Mouse (Mus musculus): Measurements from ENCODE around the gene Rpl29. TPM values are rescaled to one million over a fixed set of nuclear protein-coding genes. Genes with fewer than 3 reads are reported as not detected.

The Rpl29 gene
- polyA plus RNA-seq, 1 experiment, result 3.8 TPM

DNA sequence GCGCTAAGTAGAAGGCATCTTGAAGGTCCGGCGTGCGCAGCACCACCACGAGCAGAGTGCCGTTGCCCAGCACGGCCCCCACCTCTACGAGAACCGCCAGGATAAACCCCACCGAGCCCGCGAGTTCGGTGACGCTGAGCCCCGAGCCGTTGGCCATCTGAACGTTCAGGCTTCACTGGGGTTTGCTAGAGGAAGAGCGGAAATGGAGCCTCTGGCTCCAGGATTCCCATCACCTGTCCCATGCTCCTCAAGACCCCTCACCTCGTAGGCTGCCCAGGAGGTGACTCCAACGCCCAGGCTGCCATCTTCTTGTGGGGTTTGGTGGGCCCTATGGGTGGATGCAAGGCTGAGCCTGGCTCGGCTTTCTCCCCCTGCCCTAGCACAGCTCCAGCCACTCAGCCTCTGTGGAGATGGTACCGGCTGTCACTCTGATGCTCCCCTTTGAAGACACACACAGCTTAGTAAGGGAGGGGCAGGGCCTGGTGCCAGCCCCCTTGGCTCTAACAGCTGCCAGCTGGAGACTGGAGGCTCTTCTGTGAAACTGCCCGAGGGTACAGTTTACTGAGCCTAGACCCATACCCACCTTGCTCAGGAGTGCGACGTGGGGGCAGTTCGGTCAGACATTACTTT is 36.4 kb downstream of the Rpl29 start, which contains the start of gene Gpr62:
Gpr62 (minus strand) TSS at position 368 of the 630 bp plus-strand sequence.
- Histone ChIP-seq H3K36me3 (ENCODE audit: control insufficient read depth) (no peaks in the 10 kb centered on the region; the same call in 1 of the 2 replicates), H3K9me3 (ENCODE audit: control insufficient read depth, low read length) (no peaks in the 10 kb centered on the region; the same call in 1 of the 2 replicates), H3K27me3 (ENCODE audit: control insufficient read depth) (peaks cover 33% of the 10 kb centered on the region), H3K4me3 (replicated peaks) (peak within 1 kb of the TSS; percentile 27), H3K4me1 (ENCODE audit: control insufficient read depth) (peaks cover 5% of the 10 kb centered on the region)
- TF ChIP-seq GATA1 (IDR thresholded peaks at IDR 0.05; ENCODE audit: low read length), result no peak
- TF ChIP-seq TAL1 (IDR thresholded peaks at IDR 0.05; ENCODE audit: low read length), result no peak

- Histone ChIP-seq H3K4me1 (ENCODE audit: control insufficient read depth) (peaks cover 5% of the 10 kb centered on the region), H3K9me3 (ENCODE audit: control insufficient read depth, low read length) (no peaks in the 10 kb centered on the region; the same call in 1 of the 2 replicates), H3K4me3 (replicated peaks) (no peak overlapping the region), H3K36me3 (ENCODE audit: control insufficient read depth) (no peaks in the 10 kb centered on the region; the same call in 1 of the 2 replicates), H3K27me3 (ENCODE audit: control insufficient read depth) (peaks cover 33% of the 10 kb centered on the region)
- TF ChIP-seq TAL1 (IDR thresholded peaks at IDR 0.05; ENCODE audit: low read length) (no peak), GATA1 (IDR thresholded peaks at IDR 0.05; ENCODE audit: low read length) (no peak)
These were observed 37.5 kb downstream of the Rpl29 start for GRCm38 (mm10) chr9:106466721-106467120.

- peaks cover 5% of the 10 kb centered on the region for H3K4me1 ChIP-seq (ENCODE audit: control insufficient read depth)
- H3K36me3 ChIP-seq (ENCODE audit: control insufficient read depth), result no peaks in the 10 kb centered on the region; the same call in 1 of the 2 replicates
- no peak overlapping the region for H3K4me3 ChIP-seq (replicated peaks)
- H3K9me3 ChIP-seq (ENCODE audit: control insufficient read depth, low read length), result no peaks in the 10 kb centered on the region; the same call in 1 of the 2 replicates
- TF ChIP-seq GATA1 (IDR thresholded peaks at IDR 0.05; ENCODE audit: low read length), result no peak
- TF ChIP-seq TAL1 (IDR thresholded peaks at IDR 0.05; ENCODE audit: low read length), result no peak
- peaks cover 33% of the 10 kb centered on the region for H3K27me3 ChIP-seq (ENCODE audit: control insufficient read depth)
These were observed 38.5 kb downstream of the Rpl29 start for GRCm38 (mm10) chr9:106467746-106468145.

DNA sequence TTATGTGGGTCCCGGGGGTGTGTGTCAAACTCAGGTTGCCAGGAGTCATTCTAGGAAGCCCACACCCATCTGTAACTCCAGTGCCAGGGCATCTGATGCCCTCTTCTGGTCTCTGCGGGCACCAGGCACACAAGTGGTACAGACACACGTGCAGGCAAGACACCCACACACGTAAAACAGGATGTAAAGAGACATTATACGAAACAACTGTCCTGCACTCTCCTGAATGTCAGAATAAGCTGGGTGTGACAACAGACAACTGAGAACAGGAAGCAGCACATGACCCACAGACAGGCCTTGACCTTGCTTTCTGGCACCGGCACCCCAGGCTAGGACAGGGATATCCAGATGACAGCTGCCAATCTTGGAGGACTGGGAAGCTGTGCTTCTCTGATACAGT is 40.1 kb downstream of the Rpl29 start:
- H3K4me1 ChIP-seq (ENCODE audit: control insufficient read depth), result peaks cover 10% of the 10 kb centered on the region
- H3K4me3 ChIP-seq (replicated peaks), result no peak overlapping the region
- H3K9me3 ChIP-seq (ENCODE audit: control insufficient read depth, low read length), result no peaks in the 10 kb centered on the region; the same call in 1 of the 2 replicates
- peaks cover 21% of the 10 kb centered on the region for H3K27me3 ChIP-seq (ENCODE audit: control insufficient read depth)
- TF ChIP-seq GATA1 (IDR thresholded peaks at IDR 0.05; ENCODE audit: low read length) (no peak), TAL1 (IDR thresholded peaks at IDR 0.05; ENCODE audit: low read length) (no peak)
- H3K36me3 ChIP-seq (ENCODE audit: control insufficient read depth), result no peaks in the 10 kb centered on the region

GRCm38 (mm10) chr9:106469776-106470175 is 40.5 kb downstream of the Rpl29 start:
- Histone ChIP-seq H3K27me3 (ENCODE audit: control insufficient read depth) (peaks cover 16% of the 10 kb centered on the region), H3K4me1 (ENCODE audit: control insufficient read depth) (peaks cover 13% of the 10 kb centered on the region), H3K9me3 (ENCODE audit: control insufficient read depth, low read length) (no peaks in the 10 kb centered on the region; the same call in 1 of the 2 replicates), H3K4me3 (replicated peaks) (no peak overlapping the region), H3K36me3 (ENCODE audit: control insufficient read depth) (no peaks in the 10 kb centered on the region)
- TF ChIP-seq GATA1 (IDR thresholded peaks at IDR 0.05; ENCODE audit: low read length), result no peak
- no peak for TF ChIP-seq TAL1 (IDR thresholded peaks at IDR 0.05; ENCODE audit: low read length)

DNA sequence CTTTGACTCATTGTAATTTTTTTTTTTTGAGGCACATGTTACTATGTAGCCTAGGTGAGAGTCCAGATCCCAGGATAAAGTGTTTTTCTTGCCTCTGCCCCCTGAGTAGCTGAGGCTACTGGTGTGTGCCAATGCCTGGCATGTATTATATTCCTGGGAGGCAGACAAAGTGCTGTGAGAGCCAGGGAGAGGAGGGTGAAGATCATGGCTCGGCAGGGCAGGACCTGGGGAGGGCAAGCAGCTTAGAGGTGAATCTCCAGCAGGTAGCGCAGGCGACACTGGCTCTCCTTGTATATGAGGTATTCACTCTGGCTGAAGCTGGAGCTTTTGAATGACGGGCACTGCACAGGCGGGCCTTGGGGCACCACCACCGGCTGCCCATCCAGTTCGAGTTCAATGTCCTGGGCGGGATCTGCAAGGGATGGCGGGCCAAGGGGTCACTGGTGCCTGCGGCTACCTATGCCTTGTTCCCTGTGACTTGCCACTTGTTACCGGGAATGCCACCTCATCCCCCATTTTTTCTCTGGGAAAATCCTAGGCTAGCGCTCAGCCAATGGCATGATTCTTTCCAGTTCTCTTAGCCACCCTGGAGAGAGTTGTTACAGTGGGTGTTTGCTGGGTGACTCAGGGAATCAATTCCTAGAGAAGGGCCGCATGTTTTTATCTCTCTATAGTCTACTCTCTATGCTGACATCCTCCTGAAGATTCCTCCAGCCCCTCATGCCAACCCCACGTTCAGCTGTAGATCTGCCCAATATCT is 41.9 kb downstream of the Rpl29 start:
- H3K4me1 ChIP-seq (ENCODE audit: control insufficient read depth), result peaks cover 22% of the 10 kb centered on the region
- TF ChIP-seq TAL1 (IDR thresholded peaks at IDR 0.05; ENCODE audit: low read length), result no peak
- TF ChIP-seq GATA1 (IDR thresholded peaks at IDR 0.05; ENCODE audit: low read length), result no peak

DNA sequence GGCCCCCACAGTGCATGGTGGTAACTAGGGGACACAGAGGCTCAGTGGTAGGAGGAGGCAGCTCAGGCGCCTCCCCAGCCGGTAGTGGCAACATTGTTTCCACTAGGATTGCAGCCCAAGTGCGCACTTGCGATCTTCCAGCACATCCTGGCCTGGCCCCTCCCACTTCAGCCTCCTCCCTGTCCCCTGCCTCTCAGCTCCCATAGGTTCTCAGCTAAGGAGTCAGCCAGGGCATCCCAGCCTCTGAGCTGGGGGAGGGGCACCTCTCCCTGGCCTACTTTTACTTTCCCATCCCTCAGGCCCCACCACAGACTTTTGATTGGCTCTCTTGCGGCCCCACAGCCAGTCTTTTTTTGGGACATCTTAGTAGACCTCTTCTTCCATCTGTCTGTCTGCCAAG is 42.6 kb downstream of the Rpl29 start:
- no peak overlapping the region for H3K4me3 ChIP-seq (replicated peaks)
- no peak for TF ChIP-seq GATA1 (IDR thresholded peaks at IDR 0.05; ENCODE audit: low read length)
- TF ChIP-seq TAL1 (IDR thresholded peaks at IDR 0.05; ENCODE audit: low read length), result no peak
- H3K4me1 ChIP-seq (ENCODE audit: control insufficient read depth), result peaks cover 29% of the 10 kb centered on the region
- no peaks in the 10 kb centered on the region for H3K9me3 ChIP-seq (ENCODE audit: control insufficient read depth, low read length)
- H3K36me3 ChIP-seq (ENCODE audit: control insufficient read depth), result no peaks in the 10 kb centered on the region
- no peaks in the 10 kb centered on the region for H3K27me3 ChIP-seq (ENCODE audit: control insufficient read depth)

More for the DNA sequence above, 41.9 kb downstream of the Rpl29 start:
- H3K27me3 ChIP-seq (ENCODE audit: control insufficient read depth), result peaks cover 2% of the 10 kb centered on the region
- H3K36me3 ChIP-seq (ENCODE audit: control insufficient read depth), result no peaks in the 10 kb centered on the region
- H3K4me3 ChIP-seq (replicated peaks), result no peak overlapping the region
- H3K9me3 ChIP-seq (ENCODE audit: control insufficient read depth, low read length), result no peaks in the 10 kb centered on the region

GRCm38 (mm10) chr9:106472321-106472720 is 43.1 kb downstream of the Rpl29 start:
- TF ChIP-seq TAL1 (IDR thresholded peaks at IDR 0.05; ENCODE audit: low read length) (no peak), GATA1 (IDR thresholded peaks at IDR 0.05; ENCODE audit: low read length) (no peak)
- peaks cover 34% of the 10 kb centered on the region for H3K4me1 ChIP-seq (ENCODE audit: control insufficient read depth)

GRCm38 (mm10) chr9:106473081-106473752 is 44.0 kb downstream of the Rpl29 start:
- Histone ChIP-seq H3K9me3 (ENCODE audit: control insufficient read depth, low read length) (no peaks in the 10 kb centered on the region), H3K36me3 (ENCODE audit: control insufficient read depth) (no peaks in the 10 kb centered on the region), H3K4me1 (ENCODE audit: control insufficient read depth) (peaks cover 42% of the 10 kb centered on the region), H3K27me3 (ENCODE audit: control insufficient read depth) (no peaks in the 10 kb centered on the region), H3K4me3 (replicated peaks) (no peak overlapping the region)
- TF ChIP-seq TAL1 (IDR thresholded peaks at IDR 0.05; ENCODE audit: low read length) (no peak), GATA1 (IDR thresholded peaks at IDR 0.05; ENCODE audit: low read length) (no peak)

More at GRCm38 (mm10) chr9:106472321-106472720, 43.1 kb downstream of the Rpl29 start:
- no peaks in the 10 kb centered on the region for H3K36me3 ChIP-seq (ENCODE audit: control insufficient read depth)
- H3K4me3 ChIP-seq (replicated peaks), result no peak overlapping the region
- H3K9me3 ChIP-seq (ENCODE audit: control insufficient read depth, low read length), result no peaks in the 10 kb centered on the region
- no peaks in the 10 kb centered on the region for H3K27me3 ChIP-seq (ENCODE audit: control insufficient read depth)
